Mouse (Mus musculus) left cerebral cortex, postnatal 10 days (tissue): Measurements from ENCODE around the gene Exoc3l. TPM values are rescaled to one million over a fixed set of nuclear protein-coding genes. Genes with fewer than 3 reads are reported as not detected.

Experiments
- DNase-seq, 2 experiments: peaks; one replicate each; pipeline ENCODE4 v3.0.0; 2021 to 2022; ENCODE audit warnings: low spot score in 2 of 2, mixed read lengths in 1 of 2; ENCODE audit errors: extremely low spot score in 1 of 2
- intact Hi-C: fragments of 180-260 bp; cut with DNase I; formaldehyde crosslinking; loops from one replicate; pipeline ENCODE4 v1.15.1; 2025
- total RNA-seq, 2 experiments: library from RNA; stranded (reverse); gene quantifications; 2 replicates each; pipeline ENCODE4 v1.2.3; 2021

Gene Exoc3l
- total RNA-seq, 2 experiments from 2014 or later = 4.2 to 4.3 TPM

DNA sequence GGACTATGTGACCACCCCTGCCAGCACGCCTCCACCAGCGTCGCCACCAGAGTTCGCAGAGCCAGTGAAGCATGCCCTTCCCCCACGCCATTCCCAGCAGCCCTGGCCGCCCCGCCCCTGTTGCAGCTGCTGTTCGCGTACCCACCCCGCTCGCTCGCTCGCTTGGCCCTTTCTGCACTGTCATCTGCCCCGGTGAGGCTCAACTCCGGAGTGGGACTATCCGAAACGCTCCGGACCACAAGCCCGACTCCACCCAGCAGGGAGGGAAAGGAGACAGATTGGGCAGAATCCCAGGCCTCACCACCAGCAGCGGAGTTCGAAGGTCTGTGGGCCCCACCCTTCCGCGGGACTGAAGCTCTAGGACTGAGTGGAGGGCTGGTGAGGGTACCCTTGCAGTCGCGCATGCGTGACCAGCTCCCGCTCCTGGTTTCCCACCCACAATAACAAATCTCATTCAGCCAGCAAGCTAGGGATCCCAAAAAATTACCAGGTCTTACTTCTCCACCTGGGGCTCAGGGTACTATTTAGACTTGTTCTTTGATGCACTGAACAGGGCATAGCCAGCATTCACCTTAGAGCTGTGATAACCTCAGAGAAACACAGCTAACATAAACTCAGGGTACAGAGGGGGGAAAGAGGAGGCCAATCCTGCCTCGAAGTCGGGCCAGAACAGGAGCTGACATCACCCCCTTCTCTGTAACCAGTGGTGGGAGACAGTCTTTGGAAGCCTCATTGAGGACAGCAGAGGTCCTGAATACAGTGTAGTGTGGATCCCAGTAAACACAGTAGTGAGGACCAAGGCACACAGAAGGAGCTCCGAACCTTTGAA lies 19.4 kb downstream of the Exoc3l start:
- DNase-seq = peak in 1 of 2 experiments; percentile 79
- intact Hi-C loops = no loop called here

DNA sequence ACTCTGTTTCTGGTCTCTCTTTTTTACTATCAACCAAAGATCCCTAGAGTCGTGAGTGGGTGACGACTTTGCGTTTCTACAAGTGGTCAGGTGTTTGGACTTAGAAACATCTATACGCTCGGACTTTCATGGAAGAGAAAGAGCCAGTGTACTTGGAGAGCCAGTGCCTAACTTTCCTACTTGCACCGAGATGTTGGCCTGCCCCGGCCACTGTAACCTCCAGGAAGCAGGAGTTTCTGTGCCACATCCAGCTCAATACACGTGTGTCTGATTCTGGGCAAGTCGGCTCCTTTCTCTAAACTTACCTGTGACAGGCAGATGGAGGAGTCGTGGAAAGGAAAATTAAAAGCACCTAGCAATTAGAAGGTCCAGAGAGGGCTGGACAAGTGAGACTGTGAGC lies 20.1 kb downstream of the Exoc3l start, which contains the start of gene Nol3:
Nol3 (plus strand) TSS at position 301 of the 400 bp plus-strand sequence.
- intact Hi-C loops = no loop called here
- DNase-seq = no peak

DNA sequence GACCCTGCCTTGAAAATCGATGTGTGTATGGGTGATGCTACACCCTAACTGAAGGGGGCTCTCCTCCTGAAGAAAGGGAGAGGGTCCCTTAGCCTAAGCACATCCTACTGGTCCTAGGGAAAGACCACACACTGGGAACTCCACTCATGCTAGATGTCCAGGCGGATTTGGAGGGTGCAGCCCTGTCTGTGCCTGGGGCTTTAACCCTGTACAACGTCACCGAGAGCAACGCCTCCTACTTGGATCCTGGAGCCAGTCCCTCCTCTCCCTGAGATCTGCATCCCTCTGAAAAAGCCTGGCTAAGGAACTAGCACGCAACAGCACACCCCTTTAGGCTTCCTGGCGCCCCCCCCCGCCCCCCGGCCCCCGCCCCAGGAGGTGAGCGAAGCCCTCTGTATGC lies 20.5 kb downstream of the Exoc3l start:
- intact Hi-C loops = no loop called here
- DNase-seq = no peak

DNA sequence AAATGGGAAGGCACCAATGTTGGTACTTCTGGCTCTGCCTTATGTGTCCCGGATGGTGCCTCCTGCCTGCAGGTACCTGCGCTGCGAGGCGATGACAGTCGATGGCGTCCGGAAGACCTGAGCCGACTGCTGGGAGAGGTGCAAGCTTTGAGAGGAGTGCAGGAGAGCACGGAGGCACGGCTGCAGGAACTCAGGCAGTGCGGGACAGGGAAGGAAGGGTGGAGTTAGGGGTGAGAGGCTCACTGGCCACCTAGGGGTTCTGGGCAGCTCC lies 25.1 kb downstream of the Exoc3l start:
- intact Hi-C loops = no loop called here
- no peak for DNase-seq

DNA sequence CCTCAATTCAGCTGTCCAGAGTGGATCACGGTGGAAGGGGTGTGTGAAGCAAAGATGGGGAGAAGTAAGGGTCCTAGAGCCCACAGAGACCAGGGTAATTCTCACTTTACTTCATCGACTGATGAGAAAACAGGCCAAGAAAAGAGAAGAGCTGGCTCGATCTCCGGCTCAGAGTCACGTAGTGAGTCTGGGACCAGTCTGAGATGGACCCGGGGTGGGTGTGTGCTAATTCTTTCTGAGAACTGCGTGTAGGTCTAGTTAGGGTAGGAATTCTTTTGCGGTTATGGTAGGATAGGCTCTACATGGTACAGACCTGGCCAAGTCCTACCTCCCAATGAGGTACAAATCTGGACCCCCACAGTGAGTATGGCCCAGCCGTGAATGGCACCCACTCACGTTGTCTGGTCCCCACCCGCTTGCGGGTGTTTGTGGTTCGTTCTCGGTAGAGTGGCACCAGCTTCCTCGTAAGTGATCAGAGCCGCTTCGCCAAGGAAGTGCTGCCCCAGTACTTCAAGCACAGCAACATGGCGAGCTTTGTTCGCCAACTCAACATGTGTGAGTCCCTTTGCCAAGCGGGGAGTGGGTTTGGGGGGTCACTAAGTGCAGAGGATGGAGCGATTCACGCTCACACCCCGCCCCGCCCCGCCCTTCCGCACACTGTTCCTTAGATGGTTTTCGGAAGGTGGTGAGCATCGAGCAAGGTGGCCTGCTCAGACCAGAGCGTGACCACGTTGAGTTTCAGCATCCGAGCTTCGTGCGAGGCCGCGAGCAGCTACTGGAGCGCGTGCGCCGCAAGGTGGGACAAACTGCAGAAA lies 25.6 kb downstream of the Exoc3l start:
- DNase-seq = no peak
- intact Hi-C loops = no loop called here

DNA sequence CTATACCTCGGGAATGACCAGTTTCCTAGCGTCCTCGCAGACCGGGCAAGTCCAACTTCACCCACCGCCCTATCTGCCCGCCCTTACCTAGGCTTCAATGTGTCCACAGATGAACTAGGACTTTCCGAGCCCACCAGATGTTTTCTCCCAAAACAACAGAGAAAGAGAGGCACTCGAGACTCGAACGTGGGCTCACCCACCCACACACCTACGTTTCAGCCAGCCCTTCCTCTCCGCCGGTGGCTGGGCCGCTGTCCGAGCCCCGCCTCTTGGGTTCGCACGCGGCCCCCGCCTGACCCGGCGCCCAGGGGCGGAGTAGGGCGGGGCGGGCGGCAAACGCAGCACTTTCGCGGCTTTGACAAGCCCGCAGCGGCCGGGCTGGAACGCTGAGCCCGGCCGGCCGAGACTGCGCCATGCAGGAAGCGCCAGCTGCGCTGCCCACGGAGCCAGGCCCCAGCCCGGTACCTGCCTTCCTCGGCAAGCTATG lies 26.4 kb downstream of the Exoc3l start, which contains the start of gene Hsf4:
Hsf4 (plus strand) TSS at position 341 of the 487 bp plus-strand sequence.
- intact Hi-C loops = no loop called here
- DNase-seq = peak in 1 of 2 experiments; percentile 76

DNA sequence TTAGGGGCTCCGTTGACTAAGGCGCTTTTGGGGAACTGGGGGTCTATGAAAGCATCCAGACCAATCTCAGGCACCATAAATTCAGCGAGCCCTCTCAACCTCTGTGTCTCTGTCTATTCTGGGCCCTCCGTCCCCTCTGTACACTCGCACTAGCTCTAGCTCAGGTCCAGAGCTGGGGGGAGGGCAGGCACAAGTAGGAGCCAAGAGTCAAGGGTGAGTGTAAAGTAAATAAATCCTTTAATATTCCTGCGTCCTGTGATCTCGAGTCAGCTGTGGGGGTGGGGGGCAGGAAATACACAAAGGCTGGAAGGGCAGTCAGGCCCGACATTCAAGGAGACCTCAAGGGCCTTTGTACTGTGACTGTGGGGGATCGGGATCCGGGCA lies 26.8 kb downstream of the Exoc3l start:
- peak in 1 of 2 experiments; percentile 76 for DNase-seq
- intact Hi-C loops = no loop called here

DNA sequence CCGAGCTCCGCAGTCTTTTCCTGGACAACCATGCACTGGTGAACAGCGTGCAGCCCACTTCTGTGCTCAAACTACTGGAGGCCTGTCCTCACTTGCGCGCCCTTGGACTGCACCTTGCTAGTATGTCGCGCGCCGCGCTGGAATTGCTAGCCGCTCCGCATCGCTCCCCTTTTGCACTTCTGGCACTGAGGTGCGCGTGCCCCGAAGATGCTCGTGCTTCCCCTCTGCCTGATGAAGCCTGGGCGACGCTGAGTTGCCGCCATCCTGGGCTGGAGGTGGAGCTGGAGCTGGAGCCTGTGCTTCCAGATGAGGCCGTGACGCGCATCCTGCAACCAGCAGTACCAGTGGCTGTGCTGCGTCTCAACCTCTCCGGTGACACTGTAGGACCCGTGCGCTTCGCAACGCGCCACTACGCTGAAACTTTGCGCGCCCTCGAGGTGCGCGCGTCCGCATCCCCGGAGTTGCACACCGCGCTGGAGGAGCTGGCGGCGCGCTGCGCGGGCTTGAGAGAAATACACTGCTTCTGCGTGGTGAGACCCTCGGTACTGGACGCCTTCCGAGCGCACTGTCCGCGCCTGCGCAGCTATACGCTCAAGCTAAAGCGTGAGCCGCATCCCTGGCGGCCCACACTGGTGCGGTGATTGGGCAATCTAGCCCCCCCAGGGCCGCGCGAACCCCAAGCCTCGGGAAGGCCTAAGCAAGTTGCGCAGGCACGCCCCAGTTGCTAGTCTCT lies 27.4 kb downstream of the Exoc3l start:
- intact Hi-C loops = no loop called here
- DNase-seq = peak; percentile 83 to 88

DNA sequence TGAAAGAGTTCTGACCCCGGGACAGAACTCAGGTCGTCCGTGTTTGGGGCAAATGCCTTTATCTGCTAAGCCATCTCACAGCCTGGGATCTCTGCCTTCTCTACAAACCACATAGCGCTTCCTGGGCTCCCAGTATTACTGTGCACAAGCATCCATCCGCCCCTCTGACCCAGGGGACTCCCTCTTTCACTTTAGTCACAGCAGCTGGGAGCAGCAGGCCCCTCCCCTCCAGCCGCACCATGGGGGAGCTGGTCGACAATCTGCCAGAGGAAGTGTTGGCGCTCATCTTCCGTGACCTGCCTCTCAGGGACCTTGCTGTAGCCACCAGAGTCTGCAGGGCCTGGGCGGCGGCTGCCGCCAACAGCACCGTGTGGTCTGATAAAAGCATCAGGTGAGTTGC lies 29.1 kb downstream of the Exoc3l start:
- DNase-seq = peak in 1 of 2 experiments; percentile 52
- intact Hi-C loops = no loop called here

DNA sequence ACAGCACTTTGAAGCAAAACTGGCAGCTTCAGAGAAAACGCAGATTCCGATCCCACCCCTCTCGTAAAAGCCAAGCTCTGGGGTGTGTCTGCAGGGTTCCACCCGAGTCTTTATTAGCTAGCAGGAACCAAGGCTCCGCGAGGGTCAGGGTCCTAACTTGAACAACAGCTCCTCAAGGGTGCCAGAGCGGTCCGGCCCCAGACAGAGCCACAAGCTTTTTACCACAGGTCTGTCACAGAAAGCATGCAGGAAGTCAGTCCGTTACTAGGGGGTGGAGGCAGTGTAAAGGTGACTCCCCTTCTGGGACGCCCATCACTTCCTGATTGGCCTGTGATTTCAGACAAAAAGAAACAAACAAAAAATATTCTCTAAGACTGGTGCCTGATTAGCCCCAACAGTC lies 30.8 kb downstream of the Exoc3l start:
- no peak for DNase-seq
- intact Hi-C loops = no loop called here

DNA sequence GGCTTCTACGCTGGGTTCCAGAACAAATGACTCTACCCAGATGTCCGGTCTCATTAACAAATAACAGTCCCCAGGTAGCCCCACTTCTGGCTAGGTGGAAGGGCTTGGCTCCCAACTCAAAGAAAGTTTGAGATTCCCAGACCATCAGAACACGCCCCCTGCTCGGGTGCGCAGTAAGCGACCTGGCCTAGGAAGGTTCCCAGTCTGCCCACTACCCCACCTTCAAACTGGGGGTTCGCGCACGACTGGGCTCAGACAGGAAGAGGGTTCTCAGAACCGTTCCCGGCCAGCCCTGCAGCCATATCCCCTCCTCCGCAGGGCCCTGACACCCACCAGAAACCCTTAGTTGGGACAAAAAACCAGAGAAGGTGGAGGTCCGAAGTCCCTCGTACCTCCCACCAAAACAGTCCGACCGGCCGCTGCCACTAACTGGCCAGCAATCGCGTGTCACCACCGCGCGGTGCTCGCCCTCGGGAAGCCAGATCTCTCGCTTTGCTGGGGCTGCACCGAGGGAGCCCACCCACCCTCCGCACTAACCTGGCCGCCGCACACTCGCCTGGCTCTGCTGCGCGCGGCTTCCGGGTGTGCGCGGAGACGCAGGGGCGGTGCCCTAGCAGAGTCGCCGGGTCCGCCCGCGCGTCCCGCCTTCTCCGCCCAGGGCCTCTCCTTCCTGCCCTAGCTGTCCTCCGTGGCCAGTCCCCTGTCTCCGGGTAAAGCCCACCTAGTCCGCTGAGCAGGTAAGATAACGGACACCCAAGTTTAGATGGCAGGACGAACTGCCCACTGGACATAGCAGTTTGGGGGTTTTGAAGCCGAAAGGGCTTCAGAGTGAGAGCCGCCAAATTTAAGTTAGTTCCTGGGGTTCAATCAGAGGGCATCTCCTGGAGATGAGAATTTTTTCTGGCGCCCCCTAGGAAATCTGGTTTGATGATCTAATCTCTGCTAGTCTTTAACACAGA lies 31.6 kb downstream of the Exoc3l start, which contains the start of the genes Tradd and Fbxl8:
Tradd (minus strand) TSS at position 586 of the 959 bp plus-strand sequence.
Fbxl8 (plus strand) TSS at position 625 of the 959 bp plus-strand sequence.
- intact Hi-C loops = no loop called here
- DNase-seq = peak in 1 of 2 experiments; percentile 79

DNA sequence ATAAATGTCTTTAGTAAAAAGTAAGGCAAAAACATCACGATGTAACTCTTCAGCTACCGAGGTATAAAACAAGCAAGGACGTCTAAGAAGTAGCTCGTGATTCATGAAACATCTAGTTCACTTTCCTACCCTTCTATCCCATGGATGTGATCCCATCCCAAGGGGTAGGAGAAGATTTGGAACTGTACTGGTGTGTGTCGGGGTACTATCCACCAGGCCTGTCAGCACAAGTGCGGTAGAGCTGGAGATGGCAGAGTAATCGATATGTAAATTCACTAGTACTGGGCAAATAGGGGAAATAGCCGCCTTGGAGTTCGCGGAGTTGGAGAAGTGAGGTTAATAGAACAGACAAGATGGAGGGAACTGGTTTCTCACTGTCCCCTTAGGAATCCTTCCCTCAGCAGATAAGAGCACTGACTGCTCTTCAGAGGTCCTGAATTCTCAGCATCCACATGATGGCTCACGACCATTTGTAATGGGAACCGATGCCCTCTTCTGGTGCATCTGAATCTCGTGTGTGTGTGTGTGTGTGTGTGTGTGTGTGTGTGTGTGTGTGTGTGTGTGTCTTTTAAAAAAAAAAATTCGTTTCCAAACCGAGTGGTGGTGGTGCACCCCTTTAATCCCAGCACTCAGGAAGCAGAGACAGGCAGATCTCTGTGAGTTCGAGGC lies 32.5 kb downstream of the Exoc3l start:
- intact Hi-C loops = no loop called here
- DNase-seq = no peak

DNA sequence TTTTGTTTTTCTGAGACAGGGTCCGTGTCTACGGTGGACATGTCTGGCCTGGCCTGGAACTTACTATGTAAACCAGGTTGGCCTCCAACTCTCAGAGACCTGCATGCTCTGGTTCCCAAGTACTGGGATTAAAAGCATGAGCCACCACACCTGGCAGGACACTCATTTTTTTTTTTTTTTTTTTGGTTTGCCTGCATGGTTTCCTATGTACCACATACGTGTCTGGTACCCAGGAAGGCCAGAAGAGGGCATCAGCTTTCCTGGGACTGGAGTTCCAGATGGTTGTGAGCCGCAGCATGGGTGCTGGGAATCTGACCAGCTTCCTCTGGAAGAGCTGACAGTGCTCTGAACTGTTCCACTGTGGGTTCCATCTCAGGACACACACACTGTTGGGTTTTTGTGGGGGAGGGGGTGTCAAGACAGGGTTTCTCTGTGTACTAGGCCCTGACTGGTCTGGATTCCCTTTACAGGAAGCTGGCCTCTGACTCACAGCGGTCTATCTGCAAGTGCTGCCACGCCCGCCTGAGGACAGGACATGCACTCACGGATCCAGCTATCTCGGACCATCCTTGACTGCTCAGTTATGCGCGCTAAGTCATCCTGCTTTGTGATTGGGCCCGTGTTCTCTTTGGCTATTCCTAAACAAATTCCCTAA lies 34.4 kb downstream of the Exoc3l start:
- intact Hi-C loops = no loop called here
- DNase-seq = no peak

DNA sequence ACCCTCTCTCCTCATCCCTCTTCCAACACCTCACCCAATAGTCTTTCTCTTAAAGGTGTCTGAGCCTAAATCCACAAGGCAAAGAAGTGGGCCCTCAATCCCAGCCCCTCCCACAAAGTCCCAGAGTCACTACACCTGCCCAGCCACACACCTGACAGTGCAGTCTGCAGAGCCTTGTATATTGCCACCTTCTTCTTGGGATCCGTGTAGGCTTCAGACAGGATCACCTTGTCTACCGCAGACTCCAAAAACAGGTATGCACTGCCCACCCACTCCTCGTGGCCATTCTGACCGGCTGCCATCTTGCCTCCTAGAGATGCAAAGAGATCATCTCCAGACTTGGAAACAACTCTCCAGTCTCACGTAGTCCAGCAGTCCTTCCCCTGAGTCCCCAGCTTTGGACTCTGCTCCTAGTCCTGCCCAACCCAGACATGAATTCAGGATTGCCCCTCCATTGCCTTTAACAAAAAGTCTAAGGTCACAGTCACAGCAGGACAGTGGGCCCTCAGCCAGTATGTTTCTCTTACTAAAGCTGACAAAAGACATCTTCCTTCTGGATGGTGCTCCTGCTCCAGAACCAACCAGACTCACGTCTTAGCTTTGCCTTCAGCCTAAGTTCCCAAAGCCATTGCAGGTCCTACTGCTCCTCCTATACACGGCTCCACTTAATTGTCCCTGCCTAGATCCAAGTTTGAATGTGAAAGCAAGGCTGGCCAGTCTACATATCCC lies 35.4 kb downstream of the Exoc3l start:
- intact Hi-C loops = no loop called here
- DNase-seq = no peak

DNA sequence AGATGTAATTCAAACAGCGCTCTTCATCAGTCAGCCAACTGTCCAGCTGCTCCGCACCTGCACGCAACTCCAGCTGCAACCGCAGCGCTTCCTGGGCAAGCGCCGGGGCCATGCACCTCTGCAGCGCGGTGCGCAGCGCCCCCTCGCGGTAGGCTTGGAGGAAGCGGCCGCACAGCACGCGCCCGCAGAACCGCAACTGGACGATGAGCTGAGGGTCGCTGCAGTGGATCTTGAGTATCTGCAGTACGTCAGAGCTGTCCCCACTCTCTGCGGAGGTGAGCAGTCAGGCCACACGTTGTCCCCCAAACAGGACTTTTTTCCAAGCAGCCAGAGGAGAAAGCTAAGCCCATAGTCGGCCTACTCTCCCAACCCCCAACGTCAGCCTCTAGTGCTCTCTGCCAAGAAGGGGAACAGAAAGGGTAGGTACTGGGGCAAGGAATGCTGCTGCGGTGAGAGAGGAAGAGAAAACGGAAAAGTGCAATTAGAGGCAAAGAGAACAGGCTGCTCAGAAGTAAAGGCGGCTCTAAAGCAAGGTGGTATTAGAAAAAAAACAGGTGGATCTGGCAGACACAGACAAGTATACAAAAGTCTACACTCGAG lies 36.1 kb downstream of the Exoc3l start:
- intact Hi-C loops = no loop called here
- peak in 1 of 2 experiments; percentile 84 for DNase-seq
